Mouse (Mus musculus): ENCODE measurements around the gene Stk38l.
A peak's percentile ranks its signal among the peaks of the same experiment; 100 is the strongest.
"Not testable (repeated sequence)": the region's sequence is repeated elsewhere in the genome, so short reads cannot be mapped to it uniquely, and the experiment has no call there.

Gene Stk38l

DNA sequence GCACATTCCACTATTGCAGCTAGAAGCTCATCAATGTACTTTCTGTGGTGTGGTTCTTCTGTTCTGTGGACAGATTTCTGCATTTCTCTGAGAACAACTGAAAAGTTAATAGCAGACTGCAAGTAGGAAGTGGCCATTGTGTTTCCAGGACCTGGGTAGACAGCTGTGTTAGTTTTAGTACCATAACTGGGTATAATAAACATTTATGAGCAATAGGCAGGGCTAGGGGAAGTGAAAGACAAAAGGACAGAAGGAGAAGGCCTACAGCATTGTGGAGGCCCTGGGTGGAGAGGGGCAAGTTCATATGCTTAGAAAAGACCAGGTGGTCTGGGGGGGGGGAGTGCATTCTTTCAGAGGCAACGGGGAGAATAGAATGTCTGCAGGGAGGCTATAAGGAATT is 8.8 kb downstream of the Stk38l start:
- DNase-seq (ENCODE audit: low read depth in 1 of 2, low spot score in 2 of 2), result no peak

DNA sequence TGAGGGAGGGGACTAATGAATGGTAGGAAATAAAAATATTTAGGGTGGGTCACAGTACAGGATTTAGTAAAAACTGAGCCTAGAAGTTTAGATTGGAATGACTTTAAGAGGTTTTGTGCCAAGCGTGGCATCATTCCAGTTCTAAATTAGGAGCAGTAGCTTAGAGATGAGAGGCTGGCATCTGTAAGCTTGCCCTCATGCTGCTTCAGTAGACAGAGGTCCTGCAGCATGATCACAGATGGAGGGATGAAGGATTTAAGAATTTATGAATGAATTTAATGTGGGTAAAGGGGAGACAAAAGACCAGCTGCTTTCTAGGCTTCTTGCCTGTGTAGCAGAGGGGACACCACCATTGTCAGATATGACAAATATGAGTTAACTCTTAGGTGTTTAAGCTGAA is 14.1 kb downstream of the Stk38l start:
- no peak for DNase-seq (ENCODE audit: low read depth in 1 of 2, low spot score in 2 of 2)

DNA sequence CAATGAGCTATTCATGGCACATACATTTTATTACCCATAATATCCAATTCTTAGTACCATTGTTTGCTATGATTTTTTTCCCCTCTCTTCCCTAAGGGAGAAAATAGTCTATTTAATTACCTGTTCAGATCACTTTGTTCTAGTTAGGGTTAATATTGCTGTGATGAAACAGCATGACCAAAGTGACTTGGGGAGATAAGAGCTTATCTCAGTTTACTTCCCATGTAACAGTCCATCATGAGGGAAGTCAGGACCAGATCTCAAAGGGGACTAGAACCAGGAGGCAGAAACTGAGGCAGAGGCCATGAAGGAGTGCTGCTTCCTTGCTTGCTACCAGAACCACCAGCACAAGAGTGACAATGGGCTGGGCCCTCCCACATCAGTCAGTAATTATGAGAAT is 15.9 kb downstream of the Stk38l start:
- no peak for DNase-seq (ENCODE audit: low read depth in 1 of 2, low spot score in 2 of 2)

DNA sequence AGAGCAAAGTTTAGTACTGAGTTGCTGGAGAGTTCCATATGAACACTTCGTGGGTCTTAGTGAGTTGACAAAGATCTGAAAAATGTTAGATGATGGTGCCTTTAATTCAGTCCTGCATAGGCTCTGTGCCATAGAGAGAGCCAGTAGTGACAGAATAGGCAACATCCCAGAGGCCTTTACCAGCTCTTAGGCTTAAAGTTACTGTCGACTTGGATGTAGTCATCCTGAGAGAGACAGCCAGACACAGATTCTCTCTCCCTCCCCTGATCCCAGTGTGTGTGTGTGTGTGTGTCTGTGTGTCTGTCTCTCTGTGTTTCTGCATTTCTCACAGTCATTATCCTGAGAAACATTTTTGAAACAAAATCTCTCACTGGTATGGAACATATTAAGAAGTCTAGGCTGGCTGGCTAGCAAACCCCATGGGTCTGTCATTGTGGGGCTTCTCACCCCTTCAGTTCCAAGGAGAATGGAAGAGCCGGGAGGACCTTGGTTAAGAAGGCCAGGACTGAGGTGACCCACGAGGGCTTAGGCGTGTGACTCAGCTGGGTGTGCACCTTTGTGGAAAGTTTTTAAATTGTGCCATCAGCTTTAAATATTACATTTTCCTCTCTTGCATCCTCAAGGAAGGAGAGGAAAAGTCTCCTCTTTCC is 17.3 kb downstream of the Stk38l start:
- DNase-seq (ENCODE audit: low read depth in 1 of 2, low spot score in 2 of 2), result no peak

DNA sequence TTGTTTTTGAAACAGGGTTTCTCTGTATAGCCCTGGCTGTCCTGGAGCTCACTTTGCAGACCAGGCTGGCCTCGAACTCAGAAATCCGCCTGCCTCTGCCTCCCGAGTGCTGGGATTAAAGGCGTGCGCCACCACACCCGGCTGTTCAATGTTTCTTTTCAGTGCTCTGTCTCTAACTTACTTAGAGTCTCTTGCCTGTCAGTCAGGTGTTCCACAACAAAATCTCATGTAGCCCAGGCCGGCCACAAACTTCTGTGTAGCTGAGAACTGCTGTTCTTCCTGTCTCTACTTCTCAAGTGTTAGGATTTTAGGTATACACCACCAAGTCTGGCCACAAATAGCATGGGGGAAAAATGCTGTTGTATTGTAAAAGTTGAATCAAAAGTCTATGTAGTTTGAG is 19.5 kb downstream of the Stk38l start:
- not testable (repeated sequence) for DNase-seq (ENCODE audit: low read depth in 1 of 2, low spot score in 2 of 2)

DNA sequence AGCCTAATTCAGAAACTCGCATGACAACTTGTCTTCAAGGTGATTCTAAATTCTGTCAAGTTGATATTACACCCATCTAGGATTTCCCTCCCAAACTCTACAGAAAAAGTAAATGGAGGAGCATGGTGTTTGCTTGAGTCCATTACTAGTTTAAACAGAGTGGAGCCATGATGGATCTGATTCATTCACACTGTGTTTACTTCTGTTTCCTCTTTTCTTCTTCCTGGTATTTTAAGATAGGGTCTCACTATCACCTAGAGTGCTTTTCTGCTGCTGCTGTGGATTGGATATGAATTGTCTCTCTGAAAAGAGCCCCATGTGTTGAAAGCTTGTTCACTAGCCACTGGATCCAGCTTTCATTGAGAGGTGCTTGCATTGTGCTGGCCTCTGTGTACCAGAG is 20.4 kb downstream of the Stk38l start:
- DNase-seq (ENCODE audit: low read depth in 1 of 2, low spot score in 2 of 2), result no peak

DNA sequence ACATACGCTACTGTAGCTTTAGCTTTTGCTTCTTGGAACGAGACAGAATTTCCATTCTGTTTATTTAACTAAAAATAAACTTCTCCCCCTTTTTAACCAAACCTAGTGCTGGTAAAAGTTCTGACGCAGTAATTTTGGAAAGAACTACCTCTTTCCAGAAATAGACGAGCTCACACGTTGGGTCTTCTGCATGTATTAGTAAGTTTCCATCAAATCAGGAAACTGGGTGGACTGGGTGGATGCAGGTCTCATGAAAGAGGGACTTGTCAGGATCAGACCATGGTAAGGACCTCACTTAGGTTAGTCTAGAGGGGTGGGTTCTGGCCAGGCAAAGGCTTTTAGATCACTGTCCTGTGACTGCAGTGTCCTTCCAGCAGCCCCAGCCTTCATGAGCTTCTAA is 21.8 kb downstream of the Stk38l start:
- no peak for DNase-seq (ENCODE audit: low read depth in 1 of 2, low spot score in 2 of 2)

DNA sequence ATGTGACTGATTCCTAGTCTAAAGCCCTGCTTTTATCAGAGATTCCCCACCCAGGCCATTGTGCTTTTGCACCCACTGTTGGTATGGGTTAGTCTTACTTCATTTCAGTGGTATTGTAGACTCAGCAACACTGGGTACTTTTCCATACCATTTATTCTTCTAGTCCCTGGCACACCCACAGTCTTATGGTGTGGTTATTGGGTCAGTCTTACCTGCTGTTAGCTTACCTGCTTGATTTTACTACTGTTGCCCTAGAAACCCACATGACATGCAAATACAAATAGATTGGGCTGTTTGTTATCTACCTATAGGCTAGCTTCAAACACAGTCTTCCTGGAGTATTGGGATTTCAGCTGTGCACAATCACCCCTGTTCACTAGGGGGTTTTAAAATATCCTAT is 22.3 kb downstream of the Stk38l start:
- DNase-seq (ENCODE audit: low read depth in 1 of 2, low spot score in 2 of 2), result no peak

DNA sequence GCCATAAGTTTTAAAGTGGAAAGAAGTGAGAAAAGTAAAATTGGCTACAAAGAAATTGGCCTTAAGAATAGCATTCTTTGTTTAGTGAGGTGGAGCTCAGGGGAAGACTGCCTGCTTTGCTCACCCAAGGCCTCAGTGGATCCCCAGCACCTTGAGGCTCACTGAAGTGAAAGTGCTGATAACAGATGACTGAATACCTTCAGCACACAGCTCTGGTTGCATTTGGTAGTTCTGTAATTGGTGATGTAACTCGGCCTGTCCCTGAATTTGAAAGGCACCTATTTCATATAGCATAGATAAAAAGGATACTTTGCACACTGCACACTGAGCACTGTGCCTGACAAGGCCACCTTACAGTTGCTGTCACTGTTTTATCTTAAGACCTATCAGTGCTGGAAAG is 23.5 kb downstream of the Stk38l start:
- no peak for DNase-seq (ENCODE audit: low read depth in 1 of 2, low spot score in 2 of 2)

DNA sequence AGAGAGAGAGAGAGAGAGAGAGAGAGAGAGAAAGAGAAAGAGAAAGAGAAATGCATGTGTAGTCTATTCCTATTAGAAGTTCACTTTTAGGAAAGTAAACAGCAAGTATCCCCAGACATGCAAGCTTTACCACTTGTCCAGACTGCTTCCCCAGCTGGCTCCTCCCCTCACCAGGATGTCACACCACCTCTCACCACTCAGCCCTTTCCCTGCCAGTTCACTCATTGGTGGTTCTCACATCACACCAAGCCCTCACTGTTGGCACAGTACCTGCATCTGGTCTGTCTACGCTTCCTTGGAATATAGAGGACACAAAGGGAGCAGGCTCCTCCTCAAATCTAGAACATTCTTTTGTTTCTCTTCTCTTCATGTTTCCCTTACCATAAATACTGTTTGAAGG is 26.9 kb downstream of the Stk38l start:
- DNase-seq (ENCODE audit: low read depth in 1 of 2, low spot score in 2 of 2), result no peak

DNA sequence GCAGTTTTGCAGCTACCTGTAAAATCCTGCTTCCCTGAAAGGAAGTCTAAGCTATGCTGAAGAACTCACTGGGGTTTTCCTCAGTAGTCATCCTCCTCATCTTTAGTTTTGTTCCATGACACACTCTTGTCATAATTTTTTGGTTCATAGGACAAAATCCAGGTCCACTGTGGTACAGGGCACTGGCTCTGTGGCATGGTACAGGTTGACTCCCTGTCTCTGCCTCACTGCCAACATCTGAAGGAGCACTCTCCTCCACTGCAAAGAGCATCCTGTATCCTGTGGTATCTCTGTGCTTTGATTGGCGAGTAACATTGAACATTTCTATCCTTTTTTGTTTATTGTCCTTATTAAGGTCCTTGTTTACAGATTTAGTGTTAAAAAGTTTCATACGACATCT is 27.4 kb downstream of the Stk38l start:
- DNase-seq (ENCODE audit: low read depth in 1 of 2, low spot score in 2 of 2), result no peak

DNA sequence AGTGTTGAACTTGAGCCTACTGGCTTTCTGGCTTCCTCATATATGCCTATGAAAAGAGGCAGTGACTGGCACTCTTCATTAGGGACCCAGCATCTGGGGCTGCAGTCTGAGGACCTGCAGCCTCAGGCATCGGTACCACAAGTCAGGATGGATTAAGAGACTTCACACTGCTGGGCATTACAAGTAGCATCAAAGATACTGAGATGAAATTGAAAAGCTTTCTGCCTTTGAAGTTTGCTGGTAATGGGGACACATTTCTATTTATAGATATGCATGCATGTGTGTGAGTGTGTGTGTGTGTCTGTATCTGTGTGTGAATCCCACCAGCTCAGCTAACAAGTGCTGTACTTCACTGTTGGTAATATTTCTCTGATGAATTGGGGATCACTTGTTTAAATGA is 27.8 kb downstream of the Stk38l start:
- no peak for DNase-seq (ENCODE audit: low read depth in 1 of 2, low spot score in 2 of 2)

DNA sequence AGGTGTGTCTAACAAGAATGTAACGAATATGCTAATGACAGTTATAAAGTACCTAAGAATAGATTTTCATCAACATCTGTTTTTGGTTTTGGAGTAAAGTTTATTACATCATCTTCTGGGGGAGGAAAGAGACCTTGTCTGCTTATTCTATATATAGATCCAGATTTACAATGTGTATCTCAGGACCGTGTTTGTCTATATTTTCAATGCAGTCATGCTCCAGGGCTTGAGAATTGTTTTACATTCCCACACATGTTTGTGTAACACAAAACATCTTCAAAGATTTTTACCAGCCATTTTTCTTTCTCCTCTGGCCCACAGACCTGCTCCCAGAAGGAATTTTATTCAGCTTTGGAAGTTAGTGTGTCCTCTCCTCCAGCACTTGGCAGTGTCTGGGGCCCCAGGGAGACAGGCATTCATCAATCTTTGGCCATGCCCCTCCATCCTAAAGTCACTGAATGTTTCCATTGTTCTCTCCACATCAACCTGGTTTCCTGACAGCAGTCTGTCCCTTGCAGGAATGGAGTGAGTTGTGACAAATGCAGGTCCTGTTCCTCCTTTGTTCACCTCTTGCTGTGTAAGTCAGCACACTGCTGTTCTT is 28.9 kb downstream of the Stk38l start:
- no peak for DNase-seq (ENCODE audit: low read depth in 1 of 2, low spot score in 2 of 2)

DNA sequence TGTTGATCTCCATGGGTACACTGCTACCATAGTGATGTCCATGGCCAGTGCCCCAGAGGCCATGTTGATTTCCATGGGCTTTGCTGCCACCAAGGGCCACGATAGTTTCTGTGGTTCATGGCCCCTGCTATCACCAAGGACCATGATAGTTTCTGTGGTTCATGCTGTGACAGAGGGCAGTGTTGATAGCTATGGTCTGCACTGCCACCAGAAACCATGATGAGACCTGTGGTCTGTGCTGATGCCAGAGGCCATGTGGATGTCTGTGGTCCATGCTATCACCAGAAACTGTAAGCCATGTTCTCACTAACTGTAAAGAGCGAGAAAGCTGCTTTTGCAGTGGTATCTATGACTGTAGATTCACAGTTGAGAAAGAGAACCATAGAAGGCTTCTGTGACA is 30.3 kb downstream of the Stk38l start:
- no peak for DNase-seq (ENCODE audit: low read depth in 1 of 2, low spot score in 2 of 2)

DNA sequence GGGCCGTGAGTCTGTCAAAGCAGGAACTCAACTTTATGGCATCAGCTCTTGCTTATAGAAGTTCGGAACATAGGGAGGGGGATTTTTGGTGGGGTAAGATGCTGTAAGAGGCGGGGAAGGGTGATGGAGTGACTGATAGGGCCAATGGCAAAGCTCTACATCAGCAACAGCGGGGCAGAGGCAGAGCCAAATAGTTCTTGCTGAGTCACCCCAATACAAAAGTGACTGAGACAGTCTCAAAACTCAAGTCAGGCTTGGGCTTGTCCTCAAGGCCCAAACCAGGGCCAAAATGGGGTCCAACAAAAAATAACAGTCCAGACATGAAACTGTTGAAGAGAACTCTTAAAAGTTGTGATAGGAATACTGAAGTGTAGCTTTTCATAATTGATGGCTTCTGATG is 30.9 kb downstream of the Stk38l start:
- DNase-seq (ENCODE audit: low read depth in 1 of 2, low spot score in 2 of 2), result no peak

DNA sequence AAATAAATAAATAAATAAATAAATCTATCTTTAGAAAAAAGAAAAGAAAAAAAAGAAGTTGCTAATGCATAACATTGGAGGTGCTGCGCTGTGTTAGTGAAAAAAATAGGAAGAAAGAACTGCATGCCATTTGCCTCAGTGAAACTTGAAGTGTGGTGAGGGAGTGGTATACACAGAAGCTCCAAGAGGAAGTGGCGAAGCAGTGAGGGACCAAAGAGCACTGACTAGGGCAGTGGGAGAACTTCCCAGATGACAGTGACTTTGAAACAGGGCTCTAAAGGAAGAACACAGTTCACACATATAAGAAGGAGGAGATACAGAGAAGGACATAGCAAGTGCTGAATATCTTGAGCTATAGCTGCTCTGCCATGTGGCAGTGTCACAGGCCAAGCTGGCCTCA is 34.2 kb downstream of the Stk38l start:
- DNase-seq (ENCODE audit: low read depth in 1 of 2, low spot score in 2 of 2), result peak in 1 of 2 experiments; percentile 6

DNA sequence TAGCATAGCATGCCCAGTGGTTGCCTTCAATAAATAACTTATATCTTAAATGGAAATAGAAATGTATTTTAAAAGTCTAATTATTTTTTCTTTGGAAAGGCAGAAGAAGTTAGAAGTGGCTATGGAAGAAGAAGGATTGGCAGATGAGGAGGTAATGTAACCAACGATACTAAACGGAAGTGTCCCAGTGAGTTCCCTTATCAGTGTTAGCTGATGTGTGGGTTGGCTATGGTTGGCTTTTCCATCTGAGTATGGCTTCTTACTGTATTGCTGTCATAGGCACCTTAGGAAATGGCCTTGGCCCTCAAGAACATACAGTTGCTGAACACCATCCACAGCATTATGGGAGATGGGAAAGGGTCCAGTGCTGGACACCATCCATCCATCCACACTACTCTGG is 35.2 kb downstream of the Stk38l start:
- DNase-seq (ENCODE audit: low read depth in 1 of 2, low spot score in 2 of 2), result no peak

DNA sequence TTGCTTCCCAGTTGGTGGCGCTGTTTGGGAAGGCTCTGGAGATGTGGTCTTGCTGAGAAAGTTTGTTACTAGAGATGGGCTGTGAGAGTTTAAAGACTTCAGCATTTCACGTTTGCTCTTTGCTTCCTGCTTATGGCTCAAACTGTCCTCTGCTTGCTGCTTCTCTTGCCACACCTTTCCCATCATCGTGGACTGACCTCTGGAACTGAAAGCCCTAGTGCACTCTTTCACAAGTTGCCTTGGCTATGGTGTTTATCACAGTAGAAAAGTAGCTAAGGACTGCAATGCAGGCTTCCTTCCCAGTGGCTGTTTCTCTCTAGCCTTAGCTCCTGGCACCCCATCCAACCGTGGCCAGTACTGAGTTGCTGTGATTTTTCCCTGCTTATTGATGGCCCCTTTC is 35.9 kb downstream of the Stk38l start:
- DNase-seq (ENCODE audit: low read depth in 1 of 2, low spot score in 2 of 2), result no peak

DNA sequence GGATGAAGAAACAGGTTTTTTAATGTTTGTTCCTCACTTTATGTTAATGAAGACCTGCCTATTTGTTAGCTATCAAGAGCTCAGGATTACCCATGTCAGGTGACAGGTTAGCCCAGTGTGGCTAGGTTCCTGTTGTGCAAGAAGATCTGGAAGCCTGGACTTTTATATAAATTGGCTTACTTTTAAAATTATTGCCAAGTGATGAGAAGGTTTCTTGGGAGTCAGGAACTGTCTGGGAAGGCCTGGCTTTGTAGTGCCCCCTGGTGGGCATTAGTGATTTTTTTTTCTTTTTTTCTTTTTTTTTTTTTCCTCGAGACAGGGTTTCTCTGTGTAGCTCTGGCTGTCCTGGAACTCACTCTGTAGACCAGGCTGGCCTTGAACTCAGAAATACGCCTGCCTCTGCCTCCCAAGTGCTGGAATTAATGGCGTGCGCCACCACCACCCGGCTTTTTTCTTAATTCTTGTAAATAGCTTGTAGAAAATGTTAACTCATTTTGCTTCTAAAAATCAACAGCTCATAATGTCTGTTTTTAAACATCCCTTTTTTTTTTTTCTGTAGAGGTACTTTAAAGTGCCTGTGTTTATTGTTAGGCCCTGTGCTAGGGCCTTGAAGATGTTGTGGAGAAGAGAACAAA is 37.6 kb downstream of the Stk38l start:
- DNase-seq (ENCODE audit: low read depth in 1 of 2, low spot score in 2 of 2), result no peak

DNA sequence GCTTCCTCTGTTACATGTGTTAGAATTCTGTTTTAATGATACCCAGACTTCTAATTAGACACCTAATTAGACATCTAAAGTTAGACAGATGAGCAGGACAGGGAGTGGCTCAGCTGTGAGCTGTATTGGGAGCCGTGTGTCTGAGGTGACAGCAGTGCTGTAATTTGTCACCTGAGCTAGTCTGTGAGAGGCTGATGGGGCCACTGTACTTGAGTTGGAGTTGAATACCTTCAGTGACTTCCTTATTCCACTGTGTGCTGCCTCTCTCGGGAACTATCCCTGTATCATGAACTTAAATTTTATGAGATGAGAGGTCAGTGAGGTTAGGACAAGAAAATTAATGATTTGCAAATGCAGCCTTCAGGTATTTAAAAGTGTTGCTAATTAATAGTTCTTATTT is 39.8 kb downstream of the Stk38l start:
- DNase-seq (ENCODE audit: low read depth in 1 of 2, low spot score in 2 of 2), result no peak

DNA sequence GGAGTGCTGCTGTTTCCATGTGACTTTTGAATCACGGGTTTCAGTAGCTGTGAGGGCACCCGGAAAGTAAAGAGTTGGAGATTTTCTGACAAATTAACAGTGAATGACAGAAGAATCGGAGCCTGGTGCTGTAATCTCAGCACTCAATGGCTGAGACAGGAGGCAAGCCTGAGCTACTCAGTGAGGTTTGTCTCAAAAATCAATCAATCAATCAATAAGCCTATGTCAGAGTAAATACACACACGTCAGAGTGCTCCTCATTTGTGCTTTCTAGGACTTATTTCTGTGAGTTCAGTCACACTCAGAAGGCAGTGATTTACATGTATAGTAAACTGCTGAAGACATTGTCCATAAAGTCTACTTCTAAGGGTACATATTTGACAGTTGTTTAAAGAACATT is 40.5 kb downstream of the Stk38l start:
- DNase-seq (ENCODE audit: low read depth in 1 of 2, low spot score in 2 of 2), result no peak

DNA sequence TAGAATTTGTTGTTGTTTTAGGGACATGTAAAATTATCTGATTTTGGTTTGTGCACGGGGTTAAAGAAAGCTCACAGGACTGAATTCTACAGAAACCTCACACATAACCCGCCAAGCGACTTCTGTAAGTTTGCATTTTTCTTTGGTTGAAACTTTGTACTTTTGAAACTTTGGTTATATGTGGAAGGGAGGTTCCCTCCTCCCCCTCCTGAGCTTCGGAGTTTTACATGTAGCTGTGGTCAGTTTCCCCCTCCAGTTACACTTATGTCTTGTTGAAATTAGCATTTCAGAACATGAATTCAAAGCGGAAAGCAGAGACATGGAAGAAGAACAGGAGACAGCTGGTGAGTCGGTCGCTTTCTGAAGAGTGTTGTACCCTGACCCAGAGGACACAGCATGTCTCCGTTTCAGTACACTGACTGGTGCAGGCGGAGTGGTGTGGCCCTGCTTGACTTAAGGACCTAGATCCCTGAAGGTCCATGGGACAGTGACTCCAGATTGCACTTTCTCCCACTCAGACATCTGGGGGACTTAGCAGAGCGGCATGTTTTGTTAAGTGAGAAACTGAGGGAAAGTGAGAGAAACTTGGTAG is 44.1 kb downstream of the Stk38l start:
- DNase-seq (ENCODE audit: low read depth in 1 of 2, low spot score in 2 of 2), result no peak
